Mouse (Mus musculus): ENCODE measurements around the gene Aldh3a1. TPM values are rescaled to one million over a fixed set of nuclear protein-coding genes. Genes with fewer than 3 reads are reported as not detected.

The Aldh3a1 gene
- polyA plus RNA-seq (2014; fragmentation: Illumina TruSeq; extraction: RNeasy Lipid Tissue Mini Kit (QIAGEN cat#74804); ENCODE audit: insufficient read depth, low read depth, low replicate concordance), result 31.6 TPM

DNA sequence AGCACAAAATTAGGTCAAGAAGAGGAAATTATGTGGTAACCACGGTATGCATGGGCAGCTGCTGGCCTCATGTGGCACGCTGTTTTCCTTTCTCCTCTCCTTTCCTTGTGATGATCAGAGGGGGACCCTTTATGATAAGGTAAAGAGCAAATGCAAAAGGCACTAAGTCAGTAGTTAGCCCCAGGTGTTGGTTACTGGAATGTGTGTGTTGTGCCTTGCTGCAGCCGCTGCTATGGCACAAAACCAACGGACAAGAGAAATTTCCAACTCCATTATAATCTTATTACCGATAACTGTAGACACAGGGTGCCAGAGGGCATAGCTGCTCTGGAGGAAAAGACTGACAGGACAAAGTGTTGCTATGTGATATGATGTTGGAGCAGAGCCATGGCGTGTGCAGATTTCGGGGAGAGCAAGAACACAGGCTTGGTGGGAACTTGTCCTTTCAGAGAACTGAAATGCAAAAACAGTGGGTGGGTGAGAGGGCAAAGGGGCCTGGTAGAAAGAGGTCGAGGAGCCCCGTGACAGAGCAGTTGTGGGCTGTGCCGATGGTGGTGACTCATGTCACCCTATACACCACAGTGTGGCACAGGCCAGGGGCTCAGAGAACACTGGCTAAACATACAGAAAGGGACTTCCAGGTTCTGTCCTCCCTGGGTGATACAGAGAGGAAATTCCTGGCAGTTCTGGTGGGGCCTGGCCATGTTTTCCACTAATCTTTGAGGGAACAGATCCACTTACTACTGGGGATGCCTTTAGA lies at the start of gene Aldh3a1:
TSS of gene Aldh3a1 (plus strand) at position 51 of the 760 bp plus-strand sequence.

DNA sequence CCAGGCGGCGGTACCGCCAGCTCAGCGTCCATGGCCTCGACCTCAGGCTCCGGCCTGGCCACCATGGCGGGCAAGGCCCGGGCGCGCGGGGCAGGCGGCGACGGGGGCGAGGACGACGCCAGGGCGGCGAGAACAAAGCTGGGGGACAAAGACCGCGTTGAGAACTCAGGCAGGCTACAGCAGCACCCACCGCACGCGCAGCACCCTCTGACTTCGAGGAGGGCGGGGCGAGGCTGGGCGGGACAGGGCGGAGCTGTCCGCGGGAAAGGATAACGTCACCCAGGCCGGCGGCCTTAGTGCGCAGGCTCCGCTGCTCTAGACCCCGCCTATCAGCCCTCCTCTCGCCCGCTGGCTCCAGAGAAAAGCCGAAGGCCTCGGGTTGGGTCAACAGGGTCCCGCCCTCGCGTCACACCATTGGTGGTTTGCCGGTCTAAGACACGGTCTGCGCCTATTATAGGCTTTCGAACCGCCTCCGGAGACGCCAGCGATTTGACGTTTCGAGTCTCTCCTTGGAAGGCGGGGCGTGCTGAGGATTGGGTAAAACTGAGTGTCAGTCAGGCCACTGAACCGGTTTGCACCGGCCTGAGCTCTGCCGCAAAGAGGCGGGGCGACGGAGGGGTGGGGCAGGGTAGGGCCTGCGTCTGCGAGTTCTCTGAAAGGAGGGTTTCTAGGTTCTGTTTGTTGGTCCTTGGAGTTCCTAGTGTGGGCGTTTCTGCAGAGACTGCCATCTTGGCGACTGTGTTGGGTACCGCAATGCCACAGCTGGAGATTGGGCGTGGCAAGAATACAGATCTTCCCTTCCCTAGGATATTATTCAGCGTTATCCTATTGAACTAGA lies 32.3 kb upstream of the Aldh3a1 start, which contains the start of gene Usp22:
TSS of gene Usp22 (minus strand) at position 235 of the 838 bp plus-strand sequence.

DNA sequence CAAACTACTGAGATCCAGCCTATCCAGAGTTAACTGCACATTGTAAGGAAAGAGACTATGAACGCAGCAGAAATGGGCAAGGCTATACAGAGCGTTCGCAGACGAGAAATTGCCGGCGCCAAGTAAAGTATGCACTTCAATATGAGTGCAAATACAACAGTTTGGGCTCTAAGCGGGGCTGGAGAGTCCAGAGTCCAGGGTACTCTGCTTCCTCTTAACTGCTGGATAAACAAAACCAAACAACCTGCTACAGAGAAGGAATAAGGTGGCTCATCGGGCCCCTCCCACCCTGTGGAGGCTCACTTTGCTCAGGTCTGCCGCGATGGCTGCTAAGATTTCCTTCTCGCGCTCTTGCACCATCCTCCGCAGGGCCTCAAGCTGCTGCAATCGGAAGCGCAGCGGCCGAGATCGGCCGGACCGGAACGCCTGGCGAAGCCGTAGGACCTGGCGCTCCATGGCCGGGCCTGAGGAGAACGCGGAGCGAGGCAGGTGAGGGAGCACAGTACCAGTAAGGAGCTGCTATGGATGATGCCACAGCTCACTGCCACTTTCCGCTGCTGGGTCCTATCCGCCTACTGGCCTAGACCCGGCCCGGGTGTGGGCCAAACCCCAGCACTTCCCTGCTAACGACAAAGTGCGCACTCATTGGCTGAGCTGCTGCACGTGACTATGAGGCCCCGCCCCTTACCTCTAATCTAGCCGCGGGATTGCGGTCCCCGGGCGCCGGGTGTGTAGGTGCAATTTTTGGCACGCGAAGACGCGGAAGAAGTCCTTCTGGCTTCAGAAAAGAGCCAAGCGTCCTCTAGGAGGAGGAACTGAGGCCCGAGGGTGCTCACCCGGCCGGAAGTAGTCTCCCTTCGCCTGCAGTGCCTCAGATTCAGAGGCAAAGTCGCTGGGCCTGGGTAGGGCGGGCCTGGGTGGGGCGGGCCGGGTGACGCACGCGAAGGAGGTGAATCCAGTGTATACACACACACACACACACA lies 59.5 kb downstream of the Aldh3a1 start, which contains the start of gene Aldh3a2:
TSS of gene Aldh3a2 (minus strand) at position 914 of the 983 bp plus-strand sequence.

Other genes starting within 250 kb of the Aldh3a1 start
- 1.0 TPM for gene Kcnj12, start 185.0 kb upstream of the Aldh3a1 start, polyA plus RNA-seq (2014; fragmentation: Illumina TruSeq; extraction: RNeasy Lipid Tissue Mini Kit (QIAGEN cat#74804); ENCODE audit: insufficient read depth, low read depth, low replicate concordance)
- gene Tnfrsf13b, start 80.8 kb upstream of the Aldh3a1 start, polyA plus RNA-seq (2014; fragmentation: Illumina TruSeq; extraction: RNeasy Lipid Tissue Mini Kit (QIAGEN cat#74804); ENCODE audit: insufficient read depth, low read depth, low replicate concordance), result 6.8 TPM
- 13.8 TPM for gene Usp22, start 32.5 kb upstream of the Aldh3a1 start, polyA plus RNA-seq (2014; fragmentation: Illumina TruSeq; extraction: RNeasy Lipid Tissue Mini Kit (QIAGEN cat#74804); ENCODE audit: insufficient read depth, low read depth, low replicate concordance)
- gene Aldh3a2, start 59.9 kb downstream of the Aldh3a1 start, polyA plus RNA-seq (2014; fragmentation: Illumina TruSeq; extraction: RNeasy Lipid Tissue Mini Kit (QIAGEN cat#74804); ENCODE audit: insufficient read depth, low read depth, low replicate concordance), result 51.0 TPM
- 0.24 TPM for gene Slc47a2, start 135.3 kb downstream of the Aldh3a1 start, polyA plus RNA-seq (2014; fragmentation: Illumina TruSeq; extraction: RNeasy Lipid Tissue Mini Kit (QIAGEN cat#74804); ENCODE audit: insufficient read depth, low read depth, low replicate concordance)
- 1.9 TPM for gene Slc47a1, start 170.8 kb downstream of the Aldh3a1 start, polyA plus RNA-seq (2014; fragmentation: Illumina TruSeq; extraction: RNeasy Lipid Tissue Mini Kit (QIAGEN cat#74804); ENCODE audit: insufficient read depth, low read depth, low replicate concordance)
- gene Rnf112, start 246.6 kb downstream of the Aldh3a1 start, polyA plus RNA-seq (2014; fragmentation: Illumina TruSeq; extraction: RNeasy Lipid Tissue Mini Kit (QIAGEN cat#74804); ENCODE audit: insufficient read depth, low read depth, low replicate concordance), result 0.14 TPM

All from lung, adult 10 weeks (tissue).